Mouse (Mus musculus) liver, adult 2 months (tissue): ENCODE measurements around the gene Rdh1. TPM values are rescaled to one million over a fixed set of nuclear protein-coding genes. Genes with fewer than 3 reads are reported as not detected.
"Not testable (repeated sequence)": the region's sequence is repeated elsewhere in the genome, so short reads cannot be mapped to it uniquely, and the experiment has no call there.

ENCODE experiments used
- DNase-seq: peaks from one replicate; pipeline ENCODE4 v3.0.0-alpha.2; 2011; ENCODE audit warnings: low read depth, low spot score; ENCODE audit errors: extremely low read depth
- H3K27ac ChIP-seq: fragments of 200-500 bp; replicated peaks from 2 replicates; pipeline ENCODE4 v1.5.1; 2012; ENCODE audit warnings: low read depth, mild to moderate bottlenecking, control low read depth, inconsistent platforms, low read length; ENCODE audit not compliant: insufficient read depth
- H3K27me3 ChIP-seq: fragments of 200-500 bp; 2 replicates; pipeline ENCODE4 v1.6.1; 2012; ENCODE audit warnings: mild to moderate bottlenecking, moderate library complexity, low read length, inconsistent platforms; ENCODE audit not compliant: control insufficient read depth, insufficient read depth
- H3K36me3 ChIP-seq: fragments of 200-500 bp; 2 replicates; pipeline ENCODE4 v1.6.1; 2012; ENCODE audit warnings: low read length, inconsistent platforms; ENCODE audit not compliant: control insufficient read depth, insufficient read depth
- H3K4me1 ChIP-seq: fragments of 200-500 bp; 2 replicates; pipeline ENCODE4 v1.6.1; 2011; ENCODE audit warnings: low read length; ENCODE audit not compliant: control insufficient read depth, insufficient read depth
- H3K4me3 ChIP-seq: fragments of 200-500 bp; 2 replicates; pipeline ENCODE4 v1.5.1; 2011; ENCODE audit warnings: low read depth, mild to moderate bottlenecking, control low read depth, low read length, moderate library complexity; ENCODE audit not compliant: insufficient read depth
- H3K79me2 ChIP-seq: fragments of 200-500 bp; 2 replicates; pipeline ENCODE4 v1.6.1; 2012; ENCODE audit warnings: inconsistent platforms, mild to moderate bottlenecking, low read length, moderate library complexity; ENCODE audit not compliant: control insufficient read depth, insufficient read depth
- H3K9ac ChIP-seq: fragments of 200-500 bp; 2 replicates; pipeline ENCODE4 v1.6.1; 2012; ENCODE audit warnings: low read depth, mild to moderate bottlenecking, control low read depth, inconsistent platforms, low read length
- CTCF ChIP-seq: fragments of 200-500 bp; IDR thresholded peaks from 2 replicates; pipeline ENCODE4 v1.5.1; 2011; ENCODE audit warnings: low read depth, low read length, control low read depth
- POLR2A ChIP-seq: fragments of 200-500 bp; IDR thresholded peaks from 2 replicates; pipeline ENCODE4 v1.6.1; 2011; ENCODE audit warnings: low read length, control low read depth; ENCODE audit not compliant: insufficient read depth; ENCODE audit errors: extremely low read depth
- WGBS: fragments of 180-500 bp; shearing (Covaris S2); methylation state at CpG from one replicate; pipeline ENCODE4 v1.1.7; 2018; 5-methylcytosine and 5-hydroxymethylcytosine counted together
- polyA plus RNA-seq: library from polyadenylated mRNA; depleted of rRNA; stranded (reverse); fragments of >200 nt; gene quantifications from 2 replicates; pipeline ENCODE4 v1.2.3, GENCODE M21; 2012; rRNA removed
- total RNA-seq: library from RNA; depleted of rRNA; stranded (reverse); fragments of >200 nt; gene quantifications from 2 replicates; pipeline ENCODE4 v1.2.3, GENCODE M21; 2014; rRNA removed

Gene Rdh1
- total and polyA plus RNA-seq, 2 experiments = 0.18 to 0.20 TPM

DNA sequence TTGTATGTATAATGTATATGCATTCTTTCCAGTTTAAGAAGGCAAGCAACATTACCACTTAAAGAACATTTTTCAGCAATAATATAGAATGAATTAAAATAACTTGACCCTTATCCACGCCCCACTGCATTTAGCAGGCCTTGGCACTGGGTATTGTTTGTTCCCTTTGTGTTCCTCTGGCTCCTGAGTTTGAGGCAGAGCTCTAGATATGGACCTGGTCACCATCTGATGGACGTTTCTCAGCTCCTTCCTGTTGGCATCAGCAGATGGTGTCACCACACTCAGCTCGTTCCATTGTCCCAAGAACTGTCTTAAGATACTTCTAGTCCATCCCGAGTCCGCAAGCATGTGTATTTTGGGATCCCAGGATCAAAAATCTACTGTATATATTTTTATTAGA, 42.7 kb downstream of the Rdh1 start:
- 55% methylated on average over 5 of the region's 5 CpGs for WGBS
- Histone ChIP-seq H3K27me3 (no peaks in the 10 kb centered on the region), H3K4me1 (peaks cover 18% of the 10 kb centered on the region), H3K9ac (no peak overlapping the region), H3K79me2 (no peaks in the 10 kb centered on the region; the same call in 1 of the 2 replicates), H3K27ac (no peak overlapping the region), H3K36me3 (0 out of 2 replicates have a peak, but pooled peaks cover 2% of the 10 kb centered on the region), H3K4me3 (peak overlapping the region; percentile 19; the same call in 1 of the 2 replicates)
- peak; percentile 64 for DNase-seq
- no peak for TF ChIP-seq CTCF
- no peak for TF ChIP-seq POLR2A

DNA sequence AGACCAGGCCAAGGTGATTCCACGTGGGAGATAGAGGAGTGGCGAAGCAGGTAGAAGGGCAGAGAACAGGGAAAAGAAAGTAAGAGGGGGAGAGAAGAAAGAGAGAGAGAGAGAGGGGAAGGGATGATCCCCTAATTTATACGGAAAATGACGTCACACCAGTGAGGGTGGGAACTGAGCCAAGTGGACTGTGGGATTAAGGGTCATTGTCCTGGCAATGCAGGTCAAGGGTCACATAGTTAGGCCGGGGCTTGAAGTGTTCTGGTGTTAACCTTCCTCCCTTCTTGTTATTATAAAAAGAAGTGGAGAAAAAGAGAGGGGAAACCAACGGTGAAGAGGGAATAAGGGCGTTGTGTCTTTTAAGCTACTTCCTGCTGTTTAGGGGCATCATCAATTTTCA, 44.9 kb downstream of the Rdh1 start:
- Histone ChIP-seq H3K79me2 (no peaks in the 10 kb centered on the region; the same call in 1 of the 2 replicates), H3K27ac (no peak overlapping the region), H3K27me3 (no peaks in the 10 kb centered on the region), H3K4me3 (no peak overlapping the region), H3K36me3 (peaks cover 2% of the 10 kb centered on the region; the same call in 1 of the 2 replicates), H3K9ac (no peak overlapping the region), H3K4me1 (peaks cover 14% of the 10 kb centered on the region)
- WGBS = 55% methylated on average over 7 of the region's 7 CpGs
- DNase-seq = peak; percentile 52
- no peak for TF ChIP-seq CTCF
- TF ChIP-seq POLR2A = no peak

DNA sequence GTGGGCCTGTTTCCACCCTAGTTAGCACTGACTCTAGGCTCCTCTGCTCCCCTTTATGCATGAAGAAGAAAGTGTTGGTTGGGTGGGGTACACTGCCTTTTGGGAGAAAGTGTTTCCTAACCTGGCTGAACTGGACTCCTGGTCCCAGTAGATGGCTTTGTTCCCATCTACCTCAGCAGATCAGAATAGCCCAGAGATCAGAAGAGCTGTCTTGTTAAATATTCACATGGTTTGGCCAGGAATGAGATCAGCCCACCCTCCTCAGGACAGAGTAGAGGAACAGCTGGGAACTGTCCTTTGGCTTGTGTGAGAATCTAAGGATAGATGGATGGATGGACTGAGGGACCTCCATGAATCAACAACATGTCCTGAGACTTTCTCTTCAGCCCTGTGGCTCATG, 56.4 kb downstream of the Rdh1 start:
- no peak for TF ChIP-seq POLR2A
- no peak for TF ChIP-seq CTCF
- peak; percentile 78 for DNase-seq
- H3K79me2 ChIP-seq = no peaks in the 10 kb centered on the region
- H3K9ac ChIP-seq = no peak overlapping the region
- no peaks in the 10 kb centered on the region; the same call in 1 of the 2 replicates for H3K4me1 ChIP-seq
- no peaks in the 10 kb centered on the region for H3K27me3 ChIP-seq
- peaks cover 11% of the 10 kb centered on the region; the same call in 1 of the 2 replicates for H3K36me3 ChIP-seq
- no peak overlapping the region for H3K4me3 ChIP-seq
- H3K27ac ChIP-seq = no peak overlapping the region

DNA sequence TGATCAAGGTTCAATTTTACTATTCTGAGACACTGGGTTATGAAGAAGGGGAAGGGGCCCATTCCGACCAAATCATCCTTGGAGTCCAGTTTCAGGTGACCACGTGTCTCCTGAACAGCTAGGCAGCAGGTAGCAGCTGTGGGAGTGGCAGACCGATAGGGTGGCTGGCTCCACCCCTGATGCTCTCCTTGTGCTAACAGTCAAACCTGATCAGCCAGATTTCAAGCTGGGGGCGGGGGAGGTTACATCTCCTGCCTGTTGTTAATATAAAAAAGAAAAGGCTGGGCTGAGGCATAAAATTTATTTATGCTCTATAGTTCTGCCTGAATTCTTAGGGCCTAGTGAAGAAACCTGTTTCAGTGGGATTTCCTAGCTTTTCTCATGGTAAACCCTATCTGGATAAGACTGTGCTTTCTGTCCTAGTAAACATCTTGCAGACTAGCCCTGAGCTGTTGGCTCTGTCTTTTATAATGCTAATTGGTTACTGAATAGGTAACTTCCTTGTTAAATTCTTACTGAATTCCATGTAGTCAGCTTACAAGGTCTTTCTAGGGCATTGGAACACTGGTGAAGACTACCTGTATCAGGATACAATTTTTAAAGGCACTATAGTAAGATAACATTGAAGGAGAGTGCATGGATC, 57.9 kb downstream of the Rdh1 start:
- not testable (repeated sequence) for H3K79me2 ChIP-seq, H3K9ac ChIP-seq, H3K4me1 ChIP-seq, H3K27ac ChIP-seq, H3K27me3 ChIP-seq, H3K36me3 ChIP-seq, H3K4me3 ChIP-seq, DNase-seq
- 81% methylated on average over 4 of the region's 4 CpGs for WGBS

Other genes with a start within 250 kb of the Rdh1 start
- 0.09 and 0.40 TPM in 2 replicates for gene Ndufa4l2, start 244.8 kb upstream of the Rdh1 start, total RNA-seq
- gene Ndufa4l2, start 244.8 kb upstream of the Rdh1 start, polyA plus RNA-seq = 4.0 and 4.4 TPM in 2 replicates
- gene Shmt2, start 237.3 kb upstream of the Rdh1 start, total RNA-seq = 130 and 154 TPM in 2 replicates
- gene Shmt2, start 237.3 kb upstream of the Rdh1 start, polyA plus RNA-seq = 309 and 324 TPM in 2 replicates
- gene Nxph4, start 225.2 kb upstream of the Rdh1 start, total RNA-seq = not detected in 2 replicates
- gene Nxph4, start 225.2 kb upstream of the Rdh1 start, polyA plus RNA-seq = 0.05 TPM in 1 of 2 replicates, not detected in the other
- 193 and 278 TPM in 2 replicates for gene Lrp1, start 138.6 kb upstream of the Rdh1 start, total RNA-seq
- gene Lrp1, start 138.6 kb upstream of the Rdh1 start, polyA plus RNA-seq = 354 and 373 TPM in 2 replicates
- gene Stat6, start 116.7 kb upstream of the Rdh1 start, total RNA-seq = 27.7 and 29.1 TPM in 2 replicates
- gene Stat6, start 116.7 kb upstream of the Rdh1 start, polyA plus RNA-seq = 29.4 and 44.7 TPM in 2 replicates
- 5.5 and 6.3 TPM in 2 replicates for gene Nemp1, start 92.8 kb upstream of the Rdh1 start, total RNA-seq
- 2.0 and 2.7 TPM in 2 replicates for gene Nemp1, start 92.8 kb upstream of the Rdh1 start, polyA plus RNA-seq
- 8.9 and 13.4 TPM in 2 replicates for gene Nab2, start 91.2 kb upstream of the Rdh1 start, total RNA-seq
- 16.0 and 16.6 TPM in 2 replicates for gene Nab2, start 91.2 kb upstream of the Rdh1 start, polyA plus RNA-seq
- 0.18 TPM in 1 of 2 replicates, not detected in the other for gene Myo1a, start 54.6 kb upstream of the Rdh1 start, total RNA-seq
- 0.02 TPM in 1 of 2 replicates, not detected in the other for gene Myo1a, start 54.6 kb upstream of the Rdh1 start, polyA plus RNA-seq
- not detected in 2 replicates for gene Tac2, start 35.2 kb upstream of the Rdh1 start, total RNA-seq
- not detected in 2 replicates for gene Tac2, start 35.2 kb upstream of the Rdh1 start, polyA plus RNA-seq
- 4.1 and 5.8 TPM in 2 replicates for gene Zbtb39, start 20.2 kb upstream of the Rdh1 start, total RNA-seq
- gene Zbtb39, start 20.2 kb upstream of the Rdh1 start, polyA plus RNA-seq = 5.3 and 5.9 TPM in 2 replicates
- gene Gpr182, start 8.0 kb upstream of the Rdh1 start, total RNA-seq = 4.8 and 8.8 TPM in 2 replicates
- 18.4 and 26.2 TPM in 2 replicates for gene Gpr182, start 8.0 kb upstream of the Rdh1 start, polyA plus RNA-seq
- gene Rdh16f1, start 66 bp downstream of the Rdh1 start, total RNA-seq = not detected in 2 replicates
- gene Rdh16f1, start 66 bp downstream of the Rdh1 start, polyA plus RNA-seq = not detected in 2 replicates
- 75.6 and 121 TPM in 2 replicates for gene Rdh9, start 16.7 kb downstream of the Rdh1 start, total RNA-seq
- gene Rdh9, start 16.7 kb downstream of the Rdh1 start, polyA plus RNA-seq = 54.4 and 60.2 TPM in 2 replicates
- gene Rdh16, start 41.4 kb downstream of the Rdh1 start, total RNA-seq = 74.0 and 111 TPM in 2 replicates
- 43.8 and 55.8 TPM in 2 replicates for gene Rdh16, start 41.4 kb downstream of the Rdh1 start, polyA plus RNA-seq
- not detected in 2 replicates for gene Rdh19, start 90.2 kb downstream of the Rdh1 start, total RNA-seq
- gene Rdh19, start 90.2 kb downstream of the Rdh1 start, polyA plus RNA-seq = 0.05 TPM in 1 of 2 replicates, not detected in the other
- gene Rdh16f2, start 106.8 kb downstream of the Rdh1 start, total RNA-seq = 282 and 329 TPM in 2 replicates
- 281 and 297 TPM in 2 replicates for gene Rdh16f2, start 106.8 kb downstream of the Rdh1 start, polyA plus RNA-seq
- gene Rdh7, start 129.1 kb downstream of the Rdh1 start, total RNA-seq = 1,124 and 1,219 TPM in 2 replicates
- gene Rdh7, start 129.1 kb downstream of the Rdh1 start, polyA plus RNA-seq = 1,436 and 1,472 TPM in 2 replicates
- gene Sdr9c7, start 138.8 kb downstream of the Rdh1 start, total RNA-seq = 25.6 and 26.9 TPM in 2 replicates
- 20.4 and 36.7 TPM in 2 replicates for gene Sdr9c7, start 138.8 kb downstream of the Rdh1 start, polyA plus RNA-seq
- gene Hsd17b6, start 247.9 kb downstream of the Rdh1 start, total RNA-seq = 468 and 651 TPM in 2 replicates
- gene Hsd17b6, start 247.9 kb downstream of the Rdh1 start, polyA plus RNA-seq = 229 and 364 TPM in 2 replicates